Mouse (Mus musculus) kidney, postnatal 0 days (tissue): ENCODE measurements at regions not wholly inside any gene's neighbourhood (a gene's known extent, or its start where the extent isn't known, plus 50 kb on each side); places are given as distances from the start of the nearest gene placed in this dataset.

Experiments used
- ATAC-seq: fragments of 200-750 bp; cut with Nextera tagmentation; replicated peaks from 2 replicates; pipeline ENCODE4 v1.8.0; 2017; ENCODE audit warnings: low read depth, moderate number of reproducible peaks, moderate TSS enrichment, moderate library complexity; ENCODE audit not compliant: low FRiP score
- DNase-seq: peaks from one replicate; pipeline ENCODE4 v3.0.0-alpha.2; 2016; ENCODE audit warnings: low spot score
- H3K27ac ChIP-seq: fragments of 300-500 bp; sonication (generic); 2 replicates; pipeline ENCODE4 v1.5.1; 2014; ENCODE audit warnings: mild to moderate bottlenecking
- H3K27me3 ChIP-seq: fragments of 300-500 bp; sonication (generic); 2 replicates; pipeline ENCODE4 v1.6.1; 2014; ENCODE audit warnings: low read length, mixed read lengths; ENCODE audit not compliant: insufficient read depth
- H3K36me3 ChIP-seq: fragments of 300-500 bp; sonication (generic); 2 replicates; pipeline ENCODE4 v1.6.1; 2014; ENCODE audit warnings: low read length, mixed read lengths; ENCODE audit not compliant: insufficient read depth
- H3K4me1 ChIP-seq: fragments of 300-500 bp; sonication (generic); replicated peaks from 2 replicates; pipeline ENCODE4 v1.6.1; 2014; ENCODE audit warnings: antibody characterized with exemption, low read length, mixed read lengths; ENCODE audit not compliant: insufficient read depth
- H3K4me2 ChIP-seq: fragments of 300-500 bp; sonication (generic); 2 replicates; pipeline ENCODE4 v1.6.1; 2014; ENCODE audit warnings: mild to moderate bottlenecking, low read length, moderate library complexity, mixed read lengths
- H3K4me3 ChIP-seq: fragments of 300-500 bp; sonication (generic); replicated peaks from 2 replicates; pipeline ENCODE4 v1.5.1; 2014; ENCODE audit warnings: low read depth, low read length
- H3K9ac ChIP-seq: fragments of 300-500 bp; sonication (generic); 2 replicates; pipeline ENCODE4 v1.6.1; 2014; ENCODE audit warnings: low read depth, low read length
- H3K9me3 ChIP-seq: fragments of 300-500 bp; sonication (generic); replicated peaks from 2 replicates; pipeline ENCODE4 v1.6.1; 2016; ENCODE audit warnings: low read length, inconsistent platforms, mixed read lengths
- CTCF ChIP-seq: IDR thresholded peaks from 2 replicates; pipeline ENCODE4 v1.5.1; 2016; ENCODE audit warnings: antibody characterized with exemption, low read depth, mild to moderate bottlenecking, moderate library complexity
- WGBS: fragments of 180-500 bp; shearing (Covaris S2); extraction: QIAGEN DNeasy Blood & Tissue Kit; methylation state at CpG from one replicate; pipeline ENCODE4 v1.1.7; 2014; 5-methylcytosine and 5-hydroxymethylcytosine counted together

GRCm38 (mm10) chr3:19904446-19905275 is 52.2 kb upstream of the Cp start:
- ATAC-seq (peak; percentile 74), DNase-seq (peak; percentile 66)
- H3K36me3 ChIP-seq = no peaks in the 10 kb centered on the region
- TF ChIP-seq CTCF = peak; percentile 87
- no peak overlapping the region for H3K9ac ChIP-seq
- no peak overlapping the region for H3K4me2 ChIP-seq
- no peaks in the 10 kb centered on the region for H3K9me3 ChIP-seq
- no peaks in the 10 kb centered on the region for H3K4me1 ChIP-seq
- 27% methylated on average over 5 of the region's 5 CpGs for WGBS
- H3K27me3 ChIP-seq = no peaks in the 10 kb centered on the region
- no peak overlapping the region for H3K4me3 ChIP-seq
- no peak overlapping the region for H3K27ac ChIP-seq
